Mouse (Mus musculus) kidney, postnatal 10 days (tissue): ENCODE results near the gene Rasgef1c.
A peak's percentile ranks its signal among the peaks of the same experiment; 100 is the strongest.

Experiments
- DNase-seq: peaks from one replicate; pipeline ENCODE4 v3.0.0; 2021; ENCODE audit warnings: mixed read lengths

Rasgef1c gene

DNA sequence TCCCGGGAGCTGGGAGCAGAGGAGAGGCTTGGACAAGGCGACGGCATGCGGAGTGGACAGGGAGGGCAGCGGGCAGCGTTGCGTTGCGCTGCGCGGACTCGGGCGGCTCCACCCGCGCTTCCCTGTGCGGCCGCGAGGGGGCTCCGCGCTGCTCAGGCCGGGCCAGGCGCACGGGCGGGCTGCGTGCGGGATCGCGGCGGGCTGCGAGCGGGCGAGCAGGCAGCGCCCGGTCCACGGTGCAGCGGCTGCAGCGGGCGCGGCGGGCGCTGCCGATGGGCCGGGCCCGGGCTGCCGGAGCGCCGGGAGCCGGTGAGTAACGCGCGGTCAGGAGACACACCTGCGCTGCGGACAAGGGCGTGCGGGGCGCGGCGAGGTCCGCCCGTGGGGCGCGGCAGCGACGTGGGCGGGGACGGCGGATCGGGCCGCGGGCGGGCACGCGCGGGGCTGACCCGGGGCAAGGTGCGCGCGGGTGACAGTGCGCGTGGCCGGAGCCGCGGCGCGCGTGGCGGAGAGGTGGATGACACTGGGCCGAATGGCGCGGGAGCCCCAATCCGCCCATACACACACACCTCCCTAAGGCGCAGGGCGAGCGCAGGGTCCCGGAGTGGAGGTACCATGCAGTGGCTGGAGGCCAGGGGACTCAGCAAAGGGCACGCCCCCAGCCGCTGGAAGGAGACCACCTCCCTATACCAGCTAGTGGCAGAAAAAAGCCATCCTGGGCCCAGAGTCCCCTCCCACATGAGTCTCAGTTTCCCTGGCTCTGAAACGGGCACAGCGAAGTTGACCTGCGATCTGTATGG is at the start of gene Rasgef1c:
Rasgef1c (plus strand) TSS at position 177 of the 800 bp plus-strand sequence.
- peak; percentile 85 for DNase-seq

GRCm38 (mm10) chr11:49855144-49855543 is 46.5 kb upstream of the Rasgef1c start:
- no peak for DNase-seq

DNA sequence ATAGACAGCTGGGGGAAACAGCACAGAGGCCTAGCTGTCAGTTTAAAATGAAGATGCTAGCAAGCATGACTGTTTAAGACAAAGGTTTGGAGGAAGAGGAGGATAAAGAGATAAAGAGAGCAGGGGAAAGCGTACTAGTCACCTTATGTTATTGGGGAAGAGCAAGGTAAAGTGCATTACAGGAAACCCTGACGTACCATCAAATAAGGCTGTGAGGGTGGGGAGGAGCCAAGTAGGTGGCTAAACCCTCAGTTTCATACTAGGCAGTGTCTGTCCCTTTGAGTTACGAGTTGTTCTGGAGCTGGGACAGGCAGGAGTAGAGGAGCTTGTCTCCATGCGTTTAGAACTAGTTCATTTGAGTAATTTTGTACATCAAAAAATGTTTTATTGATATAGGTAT is 40.5 kb upstream of the Rasgef1c start:
- DNase-seq, result no peak

GRCm38 (mm10) chr11:49863926-49864325 is 37.7 kb upstream of the Rasgef1c start:
- DNase-seq, result no peak

GRCm38 (mm10) chr11:49867320-49867719 is 34.3 kb upstream of the Rasgef1c start:
- DNase-seq, result no peak

DNA sequence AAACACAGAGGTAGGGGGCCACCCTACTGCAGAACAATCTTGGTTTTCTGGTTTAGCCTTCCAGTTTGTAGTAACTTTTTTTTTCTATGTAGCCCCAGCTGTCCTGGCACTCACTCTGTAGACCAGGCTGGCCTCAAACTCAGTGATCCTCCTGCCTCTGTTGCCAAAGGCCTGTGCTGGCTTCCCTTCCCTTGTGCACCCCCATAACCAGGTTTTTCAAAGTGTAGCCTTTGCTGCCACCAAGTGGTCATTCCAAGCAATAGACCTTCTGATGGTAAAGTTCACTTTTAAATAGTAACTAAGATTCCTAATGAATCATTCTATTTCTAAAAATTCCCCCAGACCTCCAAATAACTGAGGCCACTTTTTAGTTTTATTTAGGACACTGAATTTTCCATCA is 31.9 kb upstream of the Rasgef1c start:
- peak; percentile 64 for DNase-seq

DNA sequence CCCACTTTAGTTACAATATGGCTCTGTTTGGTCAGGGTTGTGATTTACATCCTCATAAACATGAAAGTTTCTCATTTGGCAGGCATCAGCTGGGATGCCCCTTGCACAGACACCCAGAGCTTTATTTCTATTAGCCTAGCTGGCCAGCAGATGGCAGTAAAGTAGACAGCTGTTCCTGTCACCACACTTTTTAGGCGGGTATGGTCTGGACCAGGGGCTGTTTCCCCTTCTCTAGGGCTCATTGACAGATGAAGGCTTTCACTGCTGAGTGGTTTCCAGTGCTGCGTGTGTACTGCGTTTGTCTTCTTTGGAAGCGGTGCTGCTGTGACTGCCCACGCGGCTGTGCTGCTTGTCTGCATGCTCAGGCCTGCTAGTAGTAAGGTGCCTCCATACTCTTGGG is 29.7 kb upstream of the Rasgef1c start:
- peak; percentile 67 for DNase-seq

GRCm38 (mm10) chr11:49872779-49873178 is 28.9 kb upstream of the Rasgef1c start:
- no peak for DNase-seq

- peak; percentile 43 for DNase-seq
Measured at GRCm38 (mm10) chr11:49876948-49877817, 24.5 kb upstream of the Rasgef1c start.

DNA sequence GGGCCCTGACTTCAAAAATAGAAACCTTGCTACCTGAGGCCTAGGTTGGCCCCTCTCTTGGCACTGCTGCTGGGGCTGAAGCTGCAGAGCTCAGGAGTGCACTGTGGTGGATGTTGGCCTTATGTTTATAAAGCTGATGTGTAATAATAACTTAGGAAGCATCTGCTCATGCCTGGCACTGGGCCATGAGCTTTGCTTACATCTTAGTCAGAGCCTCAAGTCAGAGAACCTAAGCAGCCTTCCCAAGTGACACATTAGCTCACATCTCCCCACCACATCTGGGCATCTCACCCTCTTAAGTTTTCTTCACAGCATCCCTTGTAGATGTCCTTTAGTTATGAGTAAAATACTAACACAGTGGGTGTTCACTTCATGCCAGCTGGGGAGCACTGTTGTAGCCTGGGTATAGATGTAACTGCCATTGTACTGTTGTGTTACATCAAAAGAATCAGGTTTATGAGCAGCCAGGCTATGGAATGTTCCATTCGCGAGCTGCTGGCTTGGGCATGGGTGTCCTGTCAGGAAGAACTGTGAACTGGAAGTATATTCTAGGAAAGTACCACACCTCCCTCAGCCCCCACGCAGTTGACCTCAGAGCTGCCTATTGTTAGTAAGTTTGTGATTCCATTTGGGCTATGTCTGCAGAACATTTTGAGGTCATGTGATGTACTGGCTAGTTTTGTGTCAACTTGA is 21.5 kb upstream of the Rasgef1c start:
- DNase-seq, result peak; percentile 19

GRCm38 (mm10) chr11:49883394-49883793 is 18.2 kb upstream of the Rasgef1c start:
- DNase-seq, result no peak

- no peak for DNase-seq
Measured at GRCm38 (mm10) chr11:49888469-49888868, 13.2 kb upstream of the Rasgef1c start.

DNA sequence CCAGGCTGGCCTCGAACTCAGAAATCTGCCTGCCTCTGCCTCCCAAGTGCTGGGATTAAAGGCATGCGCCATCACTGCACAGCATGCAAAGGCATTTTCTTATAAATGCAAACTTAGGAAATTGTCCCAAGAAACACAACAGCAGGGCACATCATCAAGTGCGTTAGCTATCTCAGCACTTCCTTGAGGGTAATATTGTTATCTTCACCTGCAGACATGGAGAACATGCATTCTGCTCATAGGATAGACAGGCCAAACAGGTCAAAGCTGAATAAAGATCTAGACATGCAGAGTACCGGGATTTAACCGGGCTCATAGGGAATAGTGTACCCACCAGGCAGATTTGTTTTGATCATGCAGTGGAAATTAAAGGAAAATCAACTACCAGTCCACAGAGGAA is 9.6 kb upstream of the Rasgef1c start:
- no peak for DNase-seq

GRCm38 (mm10) chr11:49893806-49894205 is 7.8 kb upstream of the Rasgef1c start:
- DNase-seq, result no peak

GRCm38 (mm10) chr11:49895966-49896590 is 5.6 kb upstream of the Rasgef1c start:
- DNase-seq, result no peak

DNA sequence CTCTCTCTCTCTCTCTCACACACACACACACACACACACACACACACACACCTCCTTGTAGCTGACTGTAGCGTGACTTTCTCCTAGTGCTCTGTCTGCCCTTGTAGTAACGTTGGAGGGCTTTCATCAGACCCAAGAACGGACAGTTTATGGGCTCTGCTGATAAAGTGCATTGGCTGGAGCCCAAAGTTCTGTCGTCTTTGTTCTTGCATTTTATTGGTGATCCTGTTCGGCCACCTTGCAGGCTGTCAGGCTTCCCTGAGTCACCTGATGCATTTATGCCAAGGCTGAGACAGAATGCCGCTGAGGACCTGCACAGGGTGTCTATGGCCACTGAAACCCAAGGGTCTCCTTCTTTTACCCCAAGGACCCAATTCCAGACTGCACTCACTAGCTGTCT is 1.6 kb upstream of the Rasgef1c start:
- DNase-seq, result no peak

DNA sequence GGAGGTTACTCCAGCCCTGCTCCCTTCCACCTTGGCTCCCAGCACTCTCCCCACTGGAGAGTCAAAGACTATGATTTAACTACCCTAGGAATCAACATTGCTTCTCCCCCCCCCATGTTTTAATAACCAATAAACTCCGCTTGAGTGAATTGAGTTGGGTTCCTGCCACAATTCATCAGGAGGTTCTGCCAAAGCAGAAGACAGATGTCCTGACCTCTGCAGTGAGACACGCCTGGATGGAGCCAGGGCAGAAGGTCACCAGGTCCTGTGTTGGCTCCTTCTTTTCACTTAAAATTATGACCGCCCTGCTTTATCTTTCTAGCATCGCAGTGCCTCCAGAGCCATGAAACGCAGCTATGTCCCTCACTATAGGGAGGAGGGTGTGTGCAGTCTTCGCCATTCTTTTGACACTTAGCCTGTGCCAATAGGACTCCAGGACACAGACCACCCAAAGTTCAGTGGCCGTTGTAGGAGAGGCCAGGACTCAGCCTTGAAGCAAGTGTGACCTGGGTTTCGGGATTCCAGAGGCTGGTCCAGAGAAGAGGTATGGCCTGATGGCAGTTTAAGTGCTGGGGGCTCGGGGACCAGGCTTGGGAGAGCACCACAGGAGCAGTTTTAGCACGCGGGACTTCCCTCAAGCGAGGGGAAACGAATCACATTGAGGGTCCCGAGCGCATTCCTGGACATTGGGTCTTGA is 525 bp upstream of the Rasgef1c start:
- DNase-seq, result peak; percentile 19

DNA sequence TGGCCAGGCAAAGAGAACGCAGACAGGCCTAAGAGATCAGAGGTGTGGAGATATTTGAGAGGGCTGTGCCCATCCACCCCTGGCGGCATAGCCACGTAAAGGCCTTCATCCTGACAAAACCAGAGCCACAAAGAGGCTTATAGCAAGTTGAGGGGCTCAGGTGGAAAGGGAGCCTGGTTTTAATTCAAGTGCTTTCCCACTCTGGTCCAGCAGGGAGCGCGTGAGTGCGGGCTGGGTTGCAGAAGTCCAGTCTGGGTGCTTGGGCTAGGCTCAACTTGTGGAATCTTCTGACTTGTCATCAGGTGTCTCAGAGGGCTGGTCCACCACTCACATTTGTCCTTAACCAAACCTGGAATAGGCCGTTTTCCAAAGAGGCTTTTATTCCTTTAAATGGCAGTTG is 1.7 kb downstream of the Rasgef1c start:
- peak; percentile 80 for DNase-seq

DNA sequence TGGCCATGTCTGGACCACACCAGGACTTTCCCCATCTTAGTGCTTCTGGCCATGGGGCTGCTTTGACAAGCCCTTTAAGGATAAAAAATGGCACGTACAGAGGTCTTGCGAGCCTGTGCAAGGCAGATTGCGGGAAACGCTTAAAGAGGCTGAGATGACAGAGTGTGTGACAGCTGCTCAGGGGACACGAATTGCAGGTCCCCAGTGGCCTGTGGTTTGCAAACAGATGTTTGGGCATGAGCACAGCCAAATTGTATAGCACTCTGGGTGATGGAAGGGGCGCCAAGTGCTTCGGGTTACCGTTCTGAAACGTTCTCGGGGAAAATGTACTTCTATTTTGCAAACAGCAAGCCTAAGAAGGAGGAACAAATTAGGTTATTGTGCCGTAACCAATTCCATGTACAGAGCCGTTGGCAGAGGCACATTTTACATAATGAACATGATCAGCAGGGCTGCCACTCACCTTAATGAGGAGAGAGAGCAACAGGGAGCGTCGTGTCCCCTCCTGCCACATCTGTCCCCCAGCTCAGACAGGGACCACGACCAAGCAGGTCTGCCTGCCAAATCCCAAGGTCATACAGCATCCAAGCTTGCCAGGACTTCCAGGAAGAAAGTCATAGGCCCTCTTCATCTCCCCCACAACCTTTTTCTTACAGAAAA is 17.0 kb downstream of the Rasgef1c start:
- no peak for DNase-seq

GRCm38 (mm10) chr11:49919304-49919703 is 17.7 kb downstream of the Rasgef1c start:
- no peak for DNase-seq

- no peak for DNase-seq
Measured at GRCm38 (mm10) chr11:49923539-49923938, 21.9 kb downstream of the Rasgef1c start.

- DNase-seq, result no peak
Measured at GRCm38 (mm10) chr11:49926183-49926582, 24.5 kb downstream of the Rasgef1c start.
